Mouse (Mus musculus) cortical plate, adult 2 months (tissue): ENCODE measurements at regions not wholly inside any gene's neighbourhood (a gene's known extent, or its start where the extent isn't known, plus 50 kb on each side); places are given as distances from the start of the nearest gene placed in this dataset.
"Not testable (repeated sequence)": the region's sequence is repeated elsewhere in the genome, so short reads cannot be mapped to it uniquely, and the experiment has no call there.

Experiments
- H3K27ac ChIP-seq: fragments of 200-500 bp; 2 replicates; pipeline ENCODE4 v1.5.1; 2012; ENCODE audit warnings: low read length, control low read depth, inconsistent platforms; ENCODE audit not compliant: insufficient read depth
- H3K4me1 ChIP-seq: fragments of 200-500 bp; 2 replicates; pipeline ENCODE4 v1.6.1; 2011; ENCODE audit warnings: low read length; ENCODE audit not compliant: control insufficient read depth, insufficient read depth
- H3K4me3 ChIP-seq: fragments of 200-500 bp; 2 replicates; pipeline ENCODE4 v1.5.1; 2011; ENCODE audit warnings: mild to moderate bottlenecking, low read length, control low read depth; ENCODE audit not compliant: insufficient read depth
- CTCF ChIP-seq: fragments of 200-500 bp; IDR thresholded peaks from 2 replicates; pipeline ENCODE4 v1.5.1; 2011; ENCODE audit warnings: mild to moderate bottlenecking, control low read depth, low read length; ENCODE audit not compliant: insufficient read depth; ENCODE audit errors: extremely low read depth
- POLR2A ChIP-seq: fragments of 200-500 bp; IDR thresholded peaks from 2 replicates; pipeline ENCODE4 v1.6.1; 2011; ENCODE audit warnings: mild to moderate bottlenecking, low read length, control low read depth; ENCODE audit not compliant: insufficient read depth; ENCODE audit errors: extremely low read depth

- no peaks in the 10 kb centered on the region; the same call in 1 of the 2 replicates for H3K4me1 ChIP-seq
Measured at GRCm38 (mm10) chr3:16533643-16534042, 527.4 kb upstream of the Gm5150 start.

GRCm38 (mm10) chr3:16527511-16527910 lies 521.3 kb upstream of the Gm5150 start:
- H3K4me3 ChIP-seq, H3K4me1 ChIP-seq, H3K27ac ChIP-seq: not testable (repeated sequence)

More at GRCm38 (mm10) chr3:16533643-16534042, 527.4 kb upstream of the Gm5150 start:
- no peak for TF ChIP-seq POLR2A
- TF ChIP-seq CTCF, result no peak
- Histone ChIP-seq H3K27ac (no peak overlapping the region), H3K4me3 (no peak overlapping the region)

GRCm38 (mm10) chr3:16488431-16488830 lies 482.2 kb upstream of the Gm5150 start:
- H3K27ac ChIP-seq, H3K4me3 ChIP-seq, H3K4me1 ChIP-seq: not testable (repeated sequence)

GRCm38 (mm10) chr3:16482750-16483149 lies 476.5 kb upstream of the Gm5150 start:
- TF ChIP-seq CTCF (no peak), POLR2A (no peak)
- Histone ChIP-seq H3K4me3 (no peak overlapping the region), H3K4me1 (no peaks in the 10 kb centered on the region), H3K27ac (no peak overlapping the region)

GRCm38 (mm10) chr3:16471360-16471759 lies 465.1 kb upstream of the Gm5150 start:
- no peak overlapping the region for H3K4me3 ChIP-seq
- TF ChIP-seq CTCF, result no peak
- TF ChIP-seq POLR2A, result no peak
- no peaks in the 10 kb centered on the region for H3K4me1 ChIP-seq
- no peak overlapping the region for H3K27ac ChIP-seq

- Histone ChIP-seq H3K4me3 (0 out of 2 replicates have a peak overlapping the region, but pooled peaks have one; percentile 1), H3K27ac (no peak overlapping the region), H3K4me1 (no peaks in the 10 kb centered on the region)
- TF ChIP-seq POLR2A, result no peak
- TF ChIP-seq CTCF, result peak; percentile 85
Measured at GRCm38 (mm10) chr3:16466388-16466787, 460.2 kb upstream of the Gm5150 start.

GRCm38 (mm10) chr3:16465357-16465756 lies 459.1 kb upstream of the Gm5150 start:
- TF ChIP-seq CTCF (no peak), POLR2A (no peak)
- Histone ChIP-seq H3K4me3 (no peak overlapping the region), H3K4me1 (no peaks in the 10 kb centered on the region), H3K27ac (no peak overlapping the region)

- TF ChIP-seq CTCF, result no peak
- no peak for TF ChIP-seq POLR2A
- H3K4me1 ChIP-seq, result no peaks in the 10 kb centered on the region
- H3K27ac ChIP-seq, result no peak overlapping the region
- H3K4me3 ChIP-seq, result no peak overlapping the region
Measured at GRCm38 (mm10) chr3:16464301-16464700, 458.1 kb upstream of the Gm5150 start.

GRCm38 (mm10) chr3:16433033-16433432 lies 426.8 kb upstream of the Gm5150 start:
- Histone ChIP-seq H3K27ac (no peak overlapping the region), H3K4me1 (no peaks in the 10 kb centered on the region), H3K4me3 (no peak overlapping the region)
- TF ChIP-seq CTCF, result no peak
- no peak for TF ChIP-seq POLR2A

GRCm38 (mm10) chr3:16431819-16432115 lies 425.5 kb upstream of the Gm5150 start:
- Histone ChIP-seq H3K27ac (no peak overlapping the region), H3K4me3 (no peak overlapping the region), H3K4me1 (no peaks in the 10 kb centered on the region)
- no peak for TF ChIP-seq CTCF
- no peak for TF ChIP-seq POLR2A

- TF ChIP-seq CTCF, result no peak
- no peak for TF ChIP-seq POLR2A
- no peak overlapping the region for H3K4me3 ChIP-seq
- no peak overlapping the region for H3K27ac ChIP-seq
- H3K4me1 ChIP-seq, result no peaks in the 10 kb centered on the region
Measured at GRCm38 (mm10) chr3:16431082-16431818, 425.0 kb upstream of the Gm5150 start.
